Mouse (Mus musculus) heart, embryonic 11.5 days (tissue): ENCODE data around the gene Lypla2. TPM values are rescaled to one million over a fixed set of nuclear protein-coding genes. Genes with fewer than 3 reads are reported as not detected.

Experiments
- ATAC-seq: fragments of 200-750 bp; cut with Nextera tagmentation; replicated peaks from 2 replicates; pipeline ENCODE4 v1.8.0; 2017; ENCODE audit warnings: moderate library complexity; ENCODE audit not compliant: insufficient number of reproducible peaks, low FRiP score, low TSS enrichment
- H3K27ac ChIP-seq: fragments of 300-500 bp; sonication (generic); 2 replicates; pipeline ENCODE4 v1.5.1; 2014; ENCODE audit warnings: mild to moderate bottlenecking, low read depth, low read length
- H3K27me3 ChIP-seq: fragments of 300-500 bp; sonication (generic); 2 replicates; pipeline ENCODE4 v1.6.1; 2014; ENCODE audit warnings: mild to moderate bottlenecking, low read length, mixed read lengths; ENCODE audit not compliant: control insufficient read depth, insufficient read depth
- H3K36me3 ChIP-seq: fragments of 300-500 bp; sonication (generic); 2 replicates; pipeline ENCODE4 v1.6.1; 2014; ENCODE audit warnings: mild to moderate bottlenecking, low read length, moderate library complexity, mixed read lengths; ENCODE audit not compliant: control insufficient read depth, insufficient read depth
- H3K4me1 ChIP-seq: fragments of 300-500 bp; sonication (generic); 2 replicates; pipeline ENCODE4 v1.6.1; 2014; ENCODE audit warnings: low read length; ENCODE audit not compliant: control insufficient read depth, insufficient read depth
- H3K4me2 ChIP-seq: fragments of 300-500 bp; sonication (generic); 2 replicates; pipeline ENCODE4 v1.6.1; 2014; ENCODE audit warnings: mild to moderate bottlenecking, moderate library complexity
- H3K4me3 ChIP-seq: fragments of 300-500 bp; sonication (generic); 2 replicates; pipeline ENCODE4 v1.5.1; 2014; ENCODE audit warnings: low read depth, low read length
- H3K9ac ChIP-seq: fragments of 300-500 bp; sonication (generic); 2 replicates; pipeline ENCODE4 v1.6.1; 2014; ENCODE audit warnings: mild to moderate bottlenecking, low read depth, low read length, moderate library complexity
- H3K9me3 ChIP-seq: fragments of 300-500 bp; sonication (generic); replicated peaks from 2 replicates; pipeline ENCODE4 v1.6.1; 2016; ENCODE audit warnings: low read length; ENCODE audit not compliant: control insufficient read depth
- WGBS: fragments of 180-500 bp; shearing (Covaris S2); extraction: QIAGEN DNeasy Blood & Tissue Kit; methylation state at CpG from one replicate; pipeline ENCODE4 v1.1.7; 2014; ENCODE audit not compliant: insufficient replicate concordance; 5-methylcytosine and 5-hydroxymethylcytosine counted together
- polyA plus RNA-seq: library from polyadenylated mRNA; unstranded; fragments of >200 nt; fragmentation: Nextera tagmentation; extraction: Ambion mirVana; gene quantifications from 2 replicates; pipeline ENCODE4 v1.2.1, GENCODE M21; 2014

Lypla2 gene
- polyA plus RNA-seq, 1 experiment from 2014 or later: 71.5 TPM

GRCm38 (mm10) chr4:135926861-135927260 is 45.6 kb downstream of the Lypla2 start:
- H3K9me3 ChIP-seq: no peaks in the 10 kb centered on the region
- H3K36me3 ChIP-seq: no peaks in the 10 kb centered on the region
- peaks cover 5% of the 10 kb centered on the region; the same call in 1 of the 2 replicates for H3K4me1 ChIP-seq
- ATAC-seq: no peak
- no peak overlapping the region for H3K9ac ChIP-seq
- H3K27ac ChIP-seq: no peak overlapping the region
- H3K27me3 ChIP-seq: no peaks in the 10 kb centered on the region
- 84% methylated on average over 3 of the region's 3 CpGs for WGBS
- no peak overlapping the region for H3K4me3 ChIP-seq
- H3K4me2 ChIP-seq: no peak overlapping the region

- 72% methylated on average over 10 of the region's 10 CpGs for WGBS
- Histone ChIP-seq H3K4me1 (peaks cover 8% of the 10 kb centered on the region; the same call in 1 of the 2 replicates), H3K4me3 (no peak overlapping the region), H3K9ac (no peak overlapping the region), H3K27me3 (no peaks in the 10 kb centered on the region), H3K9me3 (no peaks in the 10 kb centered on the region), H3K4me2 (no peak overlapping the region), H3K36me3 (no peaks in the 10 kb centered on the region), H3K27ac (no peak overlapping the region)
- ATAC-seq: no peak
These were observed 46.1 kb downstream of the Lypla2 start for GRCm38 (mm10) chr4:135926195-135926808.

- Histone ChIP-seq H3K9me3 (no peaks in the 10 kb centered on the region), H3K27ac (no peak overlapping the region), H3K4me3 (no peak overlapping the region), H3K4me1 (peaks cover 8% of the 10 kb centered on the region; the same call in 1 of the 2 replicates), H3K9ac (no peak overlapping the region), H3K4me2 (no peak overlapping the region), H3K27me3 (no peaks in the 10 kb centered on the region), H3K36me3 (no peaks in the 10 kb centered on the region)
- ATAC-seq: no peak
- 69% methylated on average over 5 of the region's 5 CpGs for WGBS
These were observed 47.1 kb downstream of the Lypla2 start for GRCm38 (mm10) chr4:135925341-135925740.

- Histone ChIP-seq H3K4me1 (peaks cover 8% of the 10 kb centered on the region; the same call in 1 of the 2 replicates), H3K27ac (no peak overlapping the region), H3K36me3 (no peaks in the 10 kb centered on the region), H3K4me2 (no peak overlapping the region), H3K4me3 (no peak overlapping the region), H3K27me3 (no peaks in the 10 kb centered on the region), H3K9ac (no peak overlapping the region), H3K9me3 (no peaks in the 10 kb centered on the region)
- WGBS: 84% methylated on average over 2 of the region's 2 CpGs
- no peak for ATAC-seq
These were observed 48.0 kb downstream of the Lypla2 start for GRCm38 (mm10) chr4:135924418-135924817.

- H3K9me3 ChIP-seq: no peaks in the 10 kb centered on the region
- 0 out of 2 replicates have a peak, but pooled peaks cover 3% of the 10 kb centered on the region for H3K27me3 ChIP-seq
- WGBS: 70% methylated on average over 1 of the region's 1 CpGs
- no peak for ATAC-seq
- H3K27ac ChIP-seq: no peak overlapping the region
- H3K9ac ChIP-seq: no peak overlapping the region
- H3K4me1 ChIP-seq: peaks cover 8% of the 10 kb centered on the region; the same call in 1 of the 2 replicates
- no peaks in the 10 kb centered on the region for H3K36me3 ChIP-seq
- H3K4me2 ChIP-seq: peak overlapping the region; percentile 87
- no peak overlapping the region for H3K4me3 ChIP-seq
These were observed 50.2 kb downstream of the Lypla2 start for GRCm38 (mm10) chr4:135922190-135922589.

- Histone ChIP-seq H3K9me3 (no peaks in the 10 kb centered on the region), H3K27ac (no peak overlapping the region; the same call in 1 of the 2 replicates), H3K9ac (peak overlapping the region; percentile 71), H3K4me2 (peak overlapping the region; percentile 87), H3K4me3 (peak overlapping the region; percentile 79), H3K4me1 (peaks cover 8% of the 10 kb centered on the region; the same call in 1 of the 2 replicates), H3K36me3 (no peaks in the 10 kb centered on the region), H3K27me3 (0 out of 2 replicates have a peak, but pooled peaks cover 3% of the 10 kb centered on the region)
- 9% methylated on average over 26 of the region's 26 CpGs for WGBS
- no peak for ATAC-seq
These were observed 50.9 kb downstream of the Lypla2 start for GRCm38 (mm10) chr4:135921257-135922120.

- Histone ChIP-seq H3K36me3 (no peaks in the 10 kb centered on the region), H3K4me3 (peak within 1 kb of the TSS; percentile 79), H3K27me3 (0 out of 2 replicates have a peak, but pooled peaks cover 3% of the 10 kb centered on the region), H3K4me2 (peak within 1 kb of the TSS; percentile 87), H3K27ac (peak within 1 kb of the TSS; percentile 62), H3K9me3 (no peaks in the 10 kb centered on the region), H3K9ac (peak within 1 kb of the TSS; percentile 71), H3K4me1 (0 out of 2 replicates have a peak, but pooled peaks cover 6% of the 10 kb centered on the region)
- peak; percentile 90 for ATAC-seq
- WGBS: 2% methylated on average over 60 of the region's 60 CpGs
These were observed 51.9 kb downstream of the Lypla2 start, which contains the start of gene Fuca1 for GRCm38 (mm10) chr4:135920304-135921241. Gene Fuca1, plus strand, starts transcription at chr4:135920735.

GRCm38 (mm10) chr4:135919280-135919639 is 53.2 kb downstream of the Lypla2 start:
- H3K9ac ChIP-seq: no peak overlapping the region
- no peaks in the 10 kb centered on the region for H3K36me3 ChIP-seq
- no peak overlapping the region for H3K4me3 ChIP-seq
- no peaks in the 10 kb centered on the region for H3K9me3 ChIP-seq
- 0 out of 2 replicates have a peak, but pooled peaks cover 6% of the 10 kb centered on the region for H3K4me1 ChIP-seq
- 0 out of 2 replicates have a peak, but pooled peaks cover 3% of the 10 kb centered on the region for H3K27me3 ChIP-seq
- no peak overlapping the region for H3K4me2 ChIP-seq
- H3K27ac ChIP-seq: no peak overlapping the region
- no peak for ATAC-seq
- WGBS: 86% methylated on average over 3 of the region's 3 CpGs
